Mouse (Mus musculus): ENCODE measurements around the gene Sbp. TPM values are rescaled to one million over a fixed set of nuclear protein-coding genes. Genes with fewer than 3 reads are reported as not detected.

The Sbp gene
- polyA plus RNA-seq, 1 experiment: 0.23 TPM

- Histone ChIP-seq H3K4me1 (replicated peaks; ENCODE audit: control insufficient read depth, insufficient read depth, low read length) (peaks cover 11% of the 10 kb centered on the region), H3K27me3 (ENCODE audit: control insufficient read depth, insufficient read depth, low read length) (no peaks in the 10 kb centered on the region), H3K4me3 (ENCODE audit: control insufficient read depth, insufficient read depth, low read length) (no peak overlapping the region), H3K27ac (ENCODE audit: control insufficient read depth, insufficient read depth, low read length) (no peak overlapping the region), H3K36me3 (ENCODE audit: control insufficient read depth, insufficient read depth, low read length) (no peaks in the 10 kb centered on the region)
- 66% methylated on average over 2 of the region's 2 CpGs for WGBS
- TF ChIP-seq POLR2A (IDR thresholded peaks at IDR 0.05; ENCODE audit: control insufficient read depth, extremely low read depth, insufficient read depth, low read length, poor library complexity) (no peak), CTCF (IDR thresholded peaks at IDR 0.05; ENCODE audit: borderline replicate concordance, control insufficient read depth, extremely low read depth, insufficient read depth, low read length, poor library complexity) (no peak)
- no peak for DNase-seq
Measured at GRCm38 (mm10) chr17:23989802-23990201, 48.3 kb downstream of the Sbp start.

- Histone ChIP-seq H3K4me3 (ENCODE audit: control insufficient read depth, insufficient read depth, low read length) (no peak overlapping the region), H3K36me3 (ENCODE audit: control insufficient read depth, insufficient read depth, low read length) (no peaks in the 10 kb centered on the region), H3K4me1 (replicated peaks; ENCODE audit: control insufficient read depth, insufficient read depth, low read length) (peaks cover 11% of the 10 kb centered on the region), H3K27me3 (ENCODE audit: control insufficient read depth, insufficient read depth, low read length) (no peaks in the 10 kb centered on the region), H3K27ac (ENCODE audit: control insufficient read depth, insufficient read depth, low read length) (no peak overlapping the region)
- TF ChIP-seq POLR2A (IDR thresholded peaks at IDR 0.05; ENCODE audit: control insufficient read depth, extremely low read depth, insufficient read depth, low read length, poor library complexity) (no peak), CTCF (IDR thresholded peaks at IDR 0.05; ENCODE audit: borderline replicate concordance, control insufficient read depth, extremely low read depth, insufficient read depth, low read length, poor library complexity) (no peak)
- WGBS: 72% methylated on average over 9 of the region's 9 CpGs
- DNase-seq: peak; percentile 7
Measured at GRCm38 (mm10) chr17:23992789-23993553, 51.5 kb downstream of the Sbp start.

- Histone ChIP-seq H3K27ac (ENCODE audit: control insufficient read depth, insufficient read depth, low read length) (no peak overlapping the region), H3K4me1 (replicated peaks; ENCODE audit: control insufficient read depth, insufficient read depth, low read length) (peaks cover 11% of the 10 kb centered on the region), H3K4me3 (ENCODE audit: control insufficient read depth, insufficient read depth, low read length) (no peak overlapping the region), H3K36me3 (ENCODE audit: control insufficient read depth, insufficient read depth, low read length) (no peaks in the 10 kb centered on the region), H3K27me3 (ENCODE audit: control insufficient read depth, insufficient read depth, low read length) (no peaks in the 10 kb centered on the region)
- WGBS: 11% methylated on average over 31 of the region's 31 CpGs
- peak; percentile 94 for DNase-seq
- TF ChIP-seq CTCF (IDR thresholded peaks at IDR 0.05; ENCODE audit: borderline replicate concordance, control insufficient read depth, extremely low read depth, insufficient read depth, low read length, poor library complexity) (peak; percentile 77; the same call in 1 of the 2 replicates), POLR2A (IDR thresholded peaks at IDR 0.05; ENCODE audit: control insufficient read depth, extremely low read depth, insufficient read depth, low read length, poor library complexity) (no peak)
Measured at GRCm38 (mm10) chr17:23993559-23994428, 52.3 kb downstream of the Sbp start.

GRCm38 (mm10) chr17:23994667-23995066 is 53.2 kb downstream of the Sbp start:
- no peak for TF ChIP-seq POLR2A (IDR thresholded peaks at IDR 0.05; ENCODE audit: control insufficient read depth, extremely low read depth, insufficient read depth, low read length, poor library complexity)
- no peak for TF ChIP-seq CTCF (IDR thresholded peaks at IDR 0.05; ENCODE audit: borderline replicate concordance, control insufficient read depth, extremely low read depth, insufficient read depth, low read length, poor library complexity)
- Histone ChIP-seq H3K4me3 (ENCODE audit: control insufficient read depth, insufficient read depth, low read length) (no peak overlapping the region), H3K27ac (ENCODE audit: control insufficient read depth, insufficient read depth, low read length) (no peak overlapping the region), H3K36me3 (ENCODE audit: control insufficient read depth, insufficient read depth, low read length) (no peaks in the 10 kb centered on the region), H3K4me1 (replicated peaks; ENCODE audit: control insufficient read depth, insufficient read depth, low read length) (peaks cover 11% of the 10 kb centered on the region), H3K27me3 (ENCODE audit: control insufficient read depth, insufficient read depth, low read length) (no peaks in the 10 kb centered on the region)
- DNase-seq: no peak
- 88% methylated on average over 7 of the region's 7 CpGs for WGBS

Other genes with a start within 250 kb of the Sbp start
- gene 1520401A03Rik, start 218.9 kb upstream of the Sbp start, polyA plus RNA-seq (2012; rRNA removed): 0.19 and 0.27 TPM in 2 replicates
- gene Pkmyt1, start 215.3 kb upstream of the Sbp start, polyA plus RNA-seq (2012; rRNA removed): 145 and 182 TPM in 2 replicates
- 12.4 and 13.2 TPM in 2 replicates for gene Paqr4, start 200.8 kb upstream of the Sbp start, polyA plus RNA-seq (2012; rRNA removed)
- 2.8 and 3.8 TPM in 2 replicates for gene Kremen2, start 195.8 kb upstream of the Sbp start, polyA plus RNA-seq (2012; rRNA removed)
- 32.0 and 33.6 TPM in 2 replicates for gene Flywch1, start 170.1 kb upstream of the Sbp start, polyA plus RNA-seq (2012; rRNA removed)
- gene Flywch2, start 155.6 kb upstream of the Sbp start, polyA plus RNA-seq (2012; rRNA removed): 2.3 and 4.0 TPM in 2 replicates
- 874 and 1,056 TPM in 2 replicates for gene Srrm2, start 151.1 kb upstream of the Sbp start, polyA plus RNA-seq (2012; rRNA removed)
- 639 and 815 TPM in 2 replicates for gene Elob, start 112.5 kb upstream of the Sbp start, polyA plus RNA-seq (2012; rRNA removed)
- 1.6 and 2.8 TPM in 2 replicates for gene Prss33, start 105.6 kb upstream of the Sbp start, polyA plus RNA-seq (2012; rRNA removed)
- 0.51 and 0.65 TPM in 2 replicates for gene Prss32, start 97.8 kb upstream of the Sbp start, polyA plus RNA-seq (2012; rRNA removed)
- 0.34 and 0.59 TPM in 2 replicates for gene Prss41, start 97.5 kb upstream of the Sbp start, polyA plus RNA-seq (2012; rRNA removed)
- 0.11 TPM in 1 of 2 replicates, not detected in the other for gene Prss21, start 73.6 kb upstream of the Sbp start, polyA plus RNA-seq (2012; rRNA removed)
- 0.58 TPM in 1 of 2 replicates, not detected in the other for gene Dcpp1, start 60.8 kb upstream of the Sbp start, polyA plus RNA-seq (2012; rRNA removed)
- 0.35 and 0.55 TPM in 2 replicates for gene Dcpp2, start 60.8 kb upstream of the Sbp start, polyA plus RNA-seq (2012; rRNA removed)
- 0.34 TPM in 2 replicates for gene Dcpp3, start 24.2 kb upstream of the Sbp start, polyA plus RNA-seq (2012; rRNA removed)
- 0.88 and 1.6 TPM in 2 replicates for gene Sbpl, start 13.6 kb downstream of the Sbp start, polyA plus RNA-seq (2012; rRNA removed)
- gene Prss30, start 38.9 kb downstream of the Sbp start, polyA plus RNA-seq (2012; rRNA removed): 2.5 and 2.7 TPM in 2 replicates
- 0.52 and 1.0 TPM in 2 replicates for gene Prss22, start 56.4 kb downstream of the Sbp start, polyA plus RNA-seq (2012; rRNA removed)
- gene Prss27, start 96.5 kb downstream of the Sbp start, polyA plus RNA-seq (2012; rRNA removed): 0.98 and 2.5 TPM in 2 replicates
- 38.9 and 44.6 TPM in 2 replicates for gene Kctd5, start 131.8 kb downstream of the Sbp start, polyA plus RNA-seq (2012; rRNA removed)
- gene Pdpk1, start 209.3 kb downstream of the Sbp start, polyA plus RNA-seq (2012; rRNA removed): 56.6 and 57.8 TPM in 2 replicates
- 48.2 and 57.6 TPM in 2 replicates for gene Amdhd2, start 222.1 kb downstream of the Sbp start, polyA plus RNA-seq (2012; rRNA removed)
- 977 and 1,122 TPM in 2 replicates for gene Atp6v0c, start 228.0 kb downstream of the Sbp start, polyA plus RNA-seq (2012; rRNA removed)